Mouse (Mus musculus) small intestine, adult 2 months (tissue): Measurements from ENCODE around the gene Csnk2b.

Experiments used
- CTCF ChIP-seq: fragments of 200-500 bp; IDR thresholded peaks from 2 replicates; pipeline ENCODE4 v1.5.1; 2012; ENCODE audit warnings: low read depth, mild to moderate bottlenecking, control low read depth, inconsistent platforms, low read length, moderate library complexity, mixed read lengths; ENCODE audit not compliant: insufficient replicate concordance, insufficient read length; ENCODE audit errors: extremely low read depth
- POLR2A ChIP-seq: fragments of 200-500 bp; IDR thresholded peaks from 2 replicates; pipeline ENCODE4 v1.6.1; 2012; ENCODE audit warnings: low read depth, mild to moderate bottlenecking, control low read depth, inconsistent platforms, low read length, moderate library complexity

GRCm38 (mm10) chr17:35076507-35077176, 45.2 kb downstream of the Csnk2b start, which contains the start of gene Ly6g6e:
- TF ChIP-seq CTCF (no peak), POLR2A (no peak)
